Mouse (Mus musculus): Measurements from ENCODE around the gene 2010111I01Rik. TPM values are rescaled to one million over a fixed set of nuclear protein-coding genes. Genes with fewer than 3 reads are reported as not detected.

2010111I01Rik gene
- polyA plus RNA-seq, 1 experiment = 22.5 TPM

DNA sequence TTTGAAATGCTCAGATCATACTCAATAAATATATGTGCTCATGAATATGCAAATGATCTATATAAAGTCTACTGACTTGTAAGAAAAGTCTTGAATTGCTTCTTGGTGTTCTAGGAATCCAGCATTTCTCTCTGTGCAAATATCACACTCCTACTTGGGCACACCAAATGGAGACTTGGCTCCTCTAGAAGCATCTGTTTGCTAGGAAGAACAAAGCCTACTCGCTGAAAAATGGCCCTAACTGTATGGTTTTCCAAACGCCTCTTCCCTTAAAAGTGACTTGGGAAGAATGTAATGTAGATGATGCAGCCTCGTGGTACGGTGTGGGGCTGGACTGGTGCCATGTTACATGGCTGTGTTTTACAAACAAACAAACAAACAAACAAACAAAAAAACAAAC lies 24.0 kb upstream of the 2010111I01Rik start:
- no peak for TF ChIP-seq CTCF (IDR thresholded peaks at IDR 0.05; ENCODE audit: extremely low read depth, insufficient read depth, insufficient read length, insufficient replicate concordance)
- TF ChIP-seq POLR2A (IDR thresholded peaks at IDR 0.05; ENCODE audit: low read depth, low read length) = no peak
- no peaks in the 10 kb centered on the region for H3K36me3 ChIP-seq (ENCODE audit: control insufficient read depth, insufficient read depth, low read length)
- 95% methylated on average over 4 of the region's 4 CpGs for WGBS

DNA sequence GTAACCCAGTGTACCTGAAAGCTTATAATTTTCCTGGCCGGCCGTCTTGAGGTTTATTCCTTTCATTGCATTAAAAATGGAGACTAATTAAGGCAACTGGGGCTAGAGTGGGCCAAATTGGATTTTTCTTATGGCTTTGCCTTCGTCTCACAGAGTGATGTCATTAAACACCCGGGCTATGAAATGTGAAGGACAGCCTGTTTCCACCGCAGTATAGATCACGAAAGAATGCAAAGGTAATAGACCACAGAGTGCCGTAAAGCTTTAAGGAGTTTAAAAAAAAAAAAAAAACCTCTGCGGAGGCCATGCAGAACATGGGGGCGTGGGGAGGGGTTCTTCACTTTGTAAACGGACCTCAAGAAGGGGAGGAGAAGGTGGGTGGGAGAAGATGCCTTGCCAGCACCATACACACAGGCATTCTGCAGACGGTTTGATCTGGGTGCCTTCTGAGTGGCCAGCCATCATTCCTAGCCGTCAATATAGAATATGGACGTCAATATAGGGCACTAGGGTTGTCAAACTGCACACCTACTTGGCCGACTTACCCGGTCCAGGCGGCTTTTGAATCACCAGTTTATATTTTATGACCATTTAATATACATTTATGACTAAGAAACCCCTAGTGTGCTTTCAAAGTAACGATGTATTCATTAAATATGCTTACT lies 23.2 kb upstream of the 2010111I01Rik start:
- H3K27me3 ChIP-seq (ENCODE audit: control insufficient read depth, insufficient read depth, low read length) = no peaks in the 10 kb centered on the region
- no peak overlapping the region for H3K4me3 ChIP-seq (ENCODE audit: extremely low read depth, insufficient read depth, insufficient read length)
- 92% methylated on average over 17 of the region's 17 CpGs for WGBS
- H3K4me1 ChIP-seq (ENCODE audit: control insufficient read depth, insufficient read depth, insufficient read length) = no peaks in the 10 kb centered on the region
- no peak overlapping the region for H3K27ac ChIP-seq (ENCODE audit: insufficient read depth, low read length)
- no peaks in the 10 kb centered on the region for H3K36me3 ChIP-seq (ENCODE audit: control insufficient read depth, insufficient read depth, low read length)
- no peak for DNase-seq (ENCODE audit: low read depth in 1 of 2, low spot score in 2 of 2)
- no peak for TF ChIP-seq CTCF (IDR thresholded peaks at IDR 0.05; ENCODE audit: extremely low read depth, insufficient read depth, insufficient read length, insufficient replicate concordance)
- no peak for TF ChIP-seq POLR2A (IDR thresholded peaks at IDR 0.05; ENCODE audit: low read depth, low read length)

More for the DNA sequence above, 24.0 kb upstream of the 2010111I01Rik start:
- no peak for DNase-seq (ENCODE audit: low read depth in 1 of 2, low spot score in 2 of 2)
- Histone ChIP-seq H3K27ac (ENCODE audit: insufficient read depth, low read length) (no peak overlapping the region), H3K4me3 (ENCODE audit: extremely low read depth, insufficient read depth, insufficient read length) (no peak overlapping the region), H3K27me3 (ENCODE audit: control insufficient read depth, insufficient read depth, low read length) (no peaks in the 10 kb centered on the region), H3K4me1 (ENCODE audit: control insufficient read depth, insufficient read depth, insufficient read length) (no peaks in the 10 kb centered on the region)

DNA sequence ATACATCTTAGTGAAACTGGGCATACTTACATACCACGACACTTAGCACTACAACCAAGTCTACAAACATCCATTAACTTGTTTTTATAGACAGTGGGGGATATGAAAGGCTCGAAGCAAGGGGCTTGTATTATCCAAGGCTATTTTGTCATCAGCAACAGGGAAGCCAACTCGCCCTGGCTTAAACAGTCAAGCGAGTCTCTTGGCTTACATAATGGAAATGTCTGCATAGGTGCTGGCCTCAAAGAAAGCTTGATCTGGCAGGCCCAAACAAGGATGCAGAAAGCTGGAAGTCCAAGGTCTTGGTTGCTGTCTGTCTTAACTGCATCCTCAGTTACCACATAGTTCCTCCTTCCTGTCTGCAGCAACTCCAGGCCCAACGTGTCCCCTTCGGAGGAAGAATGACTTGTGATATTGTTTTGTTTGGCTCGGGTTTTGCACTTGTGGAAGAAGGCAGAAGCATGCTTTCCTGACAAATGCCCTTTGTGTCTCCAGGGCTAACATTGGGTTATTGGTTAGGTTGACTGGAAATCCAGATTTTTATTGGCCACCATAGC lies 21.3 kb upstream of the 2010111I01Rik start:
- Histone ChIP-seq H3K36me3 (ENCODE audit: control insufficient read depth, insufficient read depth, low read length) (no peaks in the 10 kb centered on the region), H3K27me3 (ENCODE audit: control insufficient read depth, insufficient read depth, low read length) (no peaks in the 10 kb centered on the region), H3K27ac (ENCODE audit: insufficient read depth, low read length) (no peak overlapping the region), H3K4me1 (ENCODE audit: control insufficient read depth, insufficient read depth, insufficient read length) (no peaks in the 10 kb centered on the region), H3K4me3 (ENCODE audit: extremely low read depth, insufficient read depth, insufficient read length) (no peak overlapping the region)
- no peak for TF ChIP-seq CTCF (IDR thresholded peaks at IDR 0.05; ENCODE audit: extremely low read depth, insufficient read depth, insufficient read length, insufficient replicate concordance)
- no peak for TF ChIP-seq POLR2A (IDR thresholded peaks at IDR 0.05; ENCODE audit: low read depth, low read length)
- WGBS = 61% methylated on average over 7 of the region's 7 CpGs
- DNase-seq (ENCODE audit: low read depth in 1 of 2, low spot score in 2 of 2) = no peak

DNA sequence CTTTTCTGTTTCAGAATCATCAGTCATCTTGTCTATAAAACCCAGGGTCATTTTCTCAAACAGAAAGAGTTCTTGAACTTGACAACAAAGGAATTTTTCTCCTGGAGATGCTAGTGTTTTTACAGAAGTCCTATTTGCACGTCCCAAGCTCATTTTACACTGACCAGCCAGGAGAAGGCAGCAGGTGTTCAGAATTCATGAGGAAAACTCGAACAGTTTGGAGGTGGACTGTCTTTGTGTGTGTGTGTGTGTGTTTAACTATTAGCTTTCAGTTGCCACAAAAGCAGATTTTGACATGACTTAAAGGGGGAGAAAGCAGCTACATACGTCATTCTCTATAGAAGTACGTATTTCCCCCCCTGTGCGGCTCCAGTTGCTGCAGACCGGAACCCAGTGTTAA lies 20.6 kb upstream of the 2010111I01Rik start:
- Histone ChIP-seq H3K4me3 (ENCODE audit: extremely low read depth, insufficient read depth, insufficient read length) (no peak overlapping the region), H3K27me3 (ENCODE audit: control insufficient read depth, insufficient read depth, low read length) (no peaks in the 10 kb centered on the region), H3K27ac (ENCODE audit: insufficient read depth, low read length) (no peak overlapping the region), H3K4me1 (ENCODE audit: control insufficient read depth, insufficient read depth, insufficient read length) (no peaks in the 10 kb centered on the region), H3K36me3 (ENCODE audit: control insufficient read depth, insufficient read depth, low read length) (no peaks in the 10 kb centered on the region)
- 73% methylated on average over 6 of the region's 6 CpGs for WGBS
- DNase-seq (ENCODE audit: low read depth in 1 of 2, low spot score in 2 of 2) = no peak
- no peak for TF ChIP-seq POLR2A (IDR thresholded peaks at IDR 0.05; ENCODE audit: low read depth, low read length)
- TF ChIP-seq CTCF (IDR thresholded peaks at IDR 0.05; ENCODE audit: extremely low read depth, insufficient read depth, insufficient read length, insufficient replicate concordance) = no peak

DNA sequence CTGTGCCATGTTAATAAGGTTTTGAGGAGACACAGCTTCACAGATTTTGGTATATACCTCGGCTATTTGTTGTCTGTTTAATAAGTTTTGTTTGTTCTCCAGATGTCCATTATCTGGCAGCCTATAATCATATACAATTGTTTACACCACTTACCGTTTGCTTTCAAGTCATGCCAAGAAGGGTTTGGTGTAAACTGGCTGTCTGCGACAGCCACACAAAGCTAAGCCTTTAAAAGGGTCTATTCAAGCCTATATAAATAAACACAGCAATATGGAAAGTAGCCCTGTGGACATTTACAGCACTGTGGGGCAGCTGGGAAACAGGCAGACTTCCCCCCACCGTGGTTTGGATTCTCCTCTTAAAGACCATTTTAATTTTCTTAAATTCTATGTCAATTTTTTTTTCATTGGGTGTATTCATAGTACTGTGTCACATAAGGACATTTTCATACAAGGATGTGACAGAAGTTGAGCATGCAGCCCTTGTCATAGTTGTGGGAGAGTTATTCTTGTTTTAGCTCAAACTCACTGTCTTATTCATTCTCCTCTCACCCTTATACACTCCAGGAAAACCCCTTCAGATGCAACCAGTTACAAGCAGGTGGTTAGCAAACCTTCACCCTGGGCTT lies 15.0 kb upstream of the 2010111I01Rik start:
- no peaks in the 10 kb centered on the region for H3K27me3 ChIP-seq (ENCODE audit: control insufficient read depth, insufficient read depth, low read length)
- WGBS = 76% methylated on average over 4 of the region's 4 CpGs
- H3K27ac ChIP-seq (ENCODE audit: insufficient read depth, low read length) = no peak overlapping the region
- H3K4me1 ChIP-seq (ENCODE audit: control insufficient read depth, insufficient read depth, insufficient read length) = peaks cover 10% of the 10 kb centered on the region; the same call in 1 of the 2 replicates
- no peak overlapping the region for H3K4me3 ChIP-seq (ENCODE audit: extremely low read depth, insufficient read depth, insufficient read length)
- H3K36me3 ChIP-seq (ENCODE audit: control insufficient read depth, insufficient read depth, low read length) = no peaks in the 10 kb centered on the region
- no peak for DNase-seq (ENCODE audit: low read depth in 1 of 2, low spot score in 2 of 2)
- TF ChIP-seq CTCF (IDR thresholded peaks at IDR 0.05; ENCODE audit: extremely low read depth, insufficient read depth, insufficient read length, insufficient replicate concordance) (no peak), POLR2A (IDR thresholded peaks at IDR 0.05; ENCODE audit: low read depth, low read length) (no peak)

DNA sequence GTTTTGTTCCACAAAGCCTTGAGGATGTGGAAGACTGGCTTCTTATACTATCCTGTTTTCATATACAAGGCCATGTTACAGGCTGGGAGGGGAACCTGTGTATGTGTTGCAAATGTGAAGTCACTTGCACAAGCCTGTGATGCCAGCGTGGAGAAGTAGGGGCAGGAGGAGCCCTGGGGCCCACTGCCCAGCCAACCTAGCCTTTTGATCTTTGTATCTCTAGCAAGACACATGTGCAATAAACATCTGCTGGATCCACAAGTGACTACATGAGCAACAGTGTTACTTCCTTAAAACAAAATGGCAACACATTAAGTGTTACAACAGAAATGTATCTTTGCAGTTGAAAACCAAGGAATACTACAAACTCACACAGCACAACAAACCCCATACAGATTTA lies 13.1 kb upstream of the 2010111I01Rik start:
- TF ChIP-seq POLR2A (IDR thresholded peaks at IDR 0.05; ENCODE audit: low read depth, low read length) = no peak
- TF ChIP-seq CTCF (IDR thresholded peaks at IDR 0.05; ENCODE audit: extremely low read depth, insufficient read depth, insufficient read length, insufficient replicate concordance) = no peak
- Histone ChIP-seq H3K27ac (ENCODE audit: insufficient read depth, low read length) (no peak overlapping the region), H3K4me1 (ENCODE audit: control insufficient read depth, insufficient read depth, insufficient read length) (peaks cover 10% of the 10 kb centered on the region; the same call in 1 of the 2 replicates), H3K27me3 (ENCODE audit: control insufficient read depth, insufficient read depth, low read length) (no peaks in the 10 kb centered on the region), H3K36me3 (ENCODE audit: control insufficient read depth, insufficient read depth, low read length) (no peaks in the 10 kb centered on the region), H3K4me3 (ENCODE audit: extremely low read depth, insufficient read depth, insufficient read length) (no peak overlapping the region)
- 41% methylated on average over 1 of the region's 1 CpGs for WGBS
- no peak for DNase-seq (ENCODE audit: low read depth in 1 of 2, low spot score in 2 of 2)

DNA sequence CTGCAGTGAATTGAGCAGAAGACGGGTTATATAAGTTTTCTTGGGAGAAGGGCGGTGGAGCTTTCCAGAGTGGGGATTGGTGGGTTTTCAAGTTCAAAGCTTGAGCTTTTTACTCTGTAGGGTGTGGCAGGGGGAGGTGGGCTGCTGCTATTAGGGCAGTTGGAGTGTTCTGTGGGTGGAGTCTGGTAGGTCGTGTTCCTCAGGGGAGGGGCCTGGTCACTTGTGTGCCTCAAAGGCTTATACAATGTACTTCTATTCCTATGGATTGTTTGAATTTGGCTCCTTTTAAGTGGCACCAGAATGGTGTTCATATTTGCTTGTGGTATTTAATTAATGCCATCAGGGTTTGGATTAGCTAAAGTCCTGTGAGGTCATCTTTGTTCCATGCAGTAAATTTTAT lies 12.6 kb upstream of the 2010111I01Rik start:
- peaks cover 10% of the 10 kb centered on the region; the same call in 1 of the 2 replicates for H3K4me1 ChIP-seq (ENCODE audit: control insufficient read depth, insufficient read depth, insufficient read length)
- no peaks in the 10 kb centered on the region for H3K36me3 ChIP-seq (ENCODE audit: control insufficient read depth, insufficient read depth, low read length)
- no peak overlapping the region for H3K4me3 ChIP-seq (ENCODE audit: extremely low read depth, insufficient read depth, insufficient read length)
- no peaks in the 10 kb centered on the region for H3K27me3 ChIP-seq (ENCODE audit: control insufficient read depth, insufficient read depth, low read length)
- TF ChIP-seq POLR2A (IDR thresholded peaks at IDR 0.05; ENCODE audit: low read depth, low read length) (no peak), CTCF (IDR thresholded peaks at IDR 0.05; ENCODE audit: extremely low read depth, insufficient read depth, insufficient read length, insufficient replicate concordance) (no peak)
- no peak overlapping the region for H3K27ac ChIP-seq (ENCODE audit: insufficient read depth, low read length)
- DNase-seq (ENCODE audit: low read depth in 1 of 2, low spot score in 2 of 2) = no peak
- 59% methylated on average over 3 of the region's 3 CpGs for WGBS
